Mouse (Mus musculus) ES-Bruce4 (cell line): ENCODE measurements around the gene Mme.

ENCODE experiments used
- CTCF ChIP-seq: IDR thresholded peaks from one replicate; pipeline ENCODE4 v1.8.1; 2011; ENCODE audit warnings: low read depth, low read length
- POLR2A ChIP-seq: IDR thresholded peaks from one replicate; pipeline ENCODE4 v1.8.1; 2011; ENCODE audit warnings: low read length; ENCODE audit not compliant: insufficient read depth

- TF ChIP-seq CTCF (no peak), POLR2A (no peak)
These were observed 54.4 kb downstream of the Mme start for GRCm38 (mm10) chr3:63295657-63296231.
